Mouse (Mus musculus): Measurements from ENCODE around the gene Trove2. TPM values are rescaled to one million over a fixed set of nuclear protein-coding genes. Genes with fewer than 3 reads are reported as not detected.

Trove2 gene
- total and polyA plus RNA-seq, 3 experiments: 4.5 to 4.6 TPM; not detected in 1

DNA sequence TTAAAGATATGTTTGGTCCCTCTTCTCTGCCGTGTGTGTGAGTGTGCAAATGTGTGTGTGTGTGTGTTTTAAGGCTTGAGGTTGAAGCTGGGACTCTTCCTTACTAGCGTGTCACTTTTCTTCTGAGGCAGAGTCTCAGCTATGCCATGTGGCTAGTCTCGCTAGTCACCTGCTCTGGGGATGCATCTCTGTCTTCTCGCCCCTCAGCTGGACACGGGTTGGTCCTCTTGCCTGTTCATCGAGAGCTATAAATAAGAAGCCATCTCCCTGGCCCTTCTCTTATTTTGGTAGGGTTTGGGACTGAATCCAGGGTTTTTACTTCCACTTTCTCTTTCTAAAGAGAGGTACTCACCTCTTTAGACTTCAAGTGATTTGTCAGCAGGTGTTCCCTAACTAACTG is 10.6 kb downstream of the Trove2 start:
- H3K79me2 ChIP-seq (ENCODE audit: control insufficient read depth, insufficient read depth, low read length, poor library complexity): no peaks in the 10 kb centered on the region
- no peak overlapping the region for H3K27ac ChIP-seq (ENCODE audit: control insufficient read depth, low read depth, low read length)
- peaks cover 0 to 6% of the 10 kb centered on the region in 2 experiments; a peak in 2 of 4 replicates for H3K4me1 ChIP-seq (ENCODE audit: control insufficient read depth in 1 of 2, insufficient read depth in 2 of 2, low read length in 2 of 2)
- H3K4me3 ChIP-seq (ENCODE audit: control insufficient read depth in 1 of 2, insufficient read depth in 1 of 2, low read depth in 2 of 2, low read length in 2 of 2): no peak overlapping the region
- H3K36me3 ChIP-seq (ENCODE audit: control insufficient read depth in 1 of 2, insufficient read depth in 2 of 2, low read length in 2 of 2): peaks cover 2% of the 10 kb centered on the region in 2 experiments; a peak in 3 of 4 replicates
- H3K9ac ChIP-seq (ENCODE audit: control insufficient read depth, low read depth, low read length, poor library complexity, severe bottlenecking): no peak overlapping the region
- TF ChIP-seq NRF1 (IDR thresholded peaks at IDR 0.05; ENCODE audit: insufficient read depth, low read depth, low read length, poor library complexity, severe bottlenecking) (no peak), TAL1 (IDR thresholded peaks at IDR 0.05; ENCODE audit: low read length) (no peak), POLR2A (IDR thresholded peaks at IDR 0.05; ENCODE audit: control insufficient read depth in 1 of 2, insufficient read depth in 1 of 2, low read depth in 1 of 2, low read length in 2 of 2, poor library complexity in 1 of 2) (no peak), E2F4 (IDR thresholded peaks at IDR 0.05; ENCODE audit: borderline replicate concordance, low read depth, low read length) (no peak), RCOR1 (IDR thresholded peaks at IDR 0.05; ENCODE audit: low read depth, low read length) (no peak), TBP (IDR thresholded peaks at IDR 0.05; ENCODE audit: low read depth, low read length) (no peak), MXI1 (IDR thresholded peaks at IDR 0.05; ENCODE audit: low read depth, low read length) (no peak), UBTF (IDR thresholded peaks at IDR 0.05; ENCODE audit: borderline replicate concordance, insufficient read depth, low read depth, low read length) (no peak), GABPA (IDR thresholded peaks at IDR 0.05; ENCODE audit: low read depth, low read length) (no peak), USF1 (IDR thresholded peaks at IDR 0.05; ENCODE audit: low read depth, low read length) (no peak)
- no peaks in the 10 kb centered on the region for H3K9me3 ChIP-seq (replicated peaks; ENCODE audit: insufficient read depth, low read length)
- no peaks in the 10 kb centered on the region for H3K27me3 ChIP-seq (ENCODE audit: control insufficient read depth in 1 of 2, insufficient read depth in 2 of 2, low read length in 2 of 2)
- no peak for DNase-seq (ENCODE audit: low read depth, low spot score)

DNA sequence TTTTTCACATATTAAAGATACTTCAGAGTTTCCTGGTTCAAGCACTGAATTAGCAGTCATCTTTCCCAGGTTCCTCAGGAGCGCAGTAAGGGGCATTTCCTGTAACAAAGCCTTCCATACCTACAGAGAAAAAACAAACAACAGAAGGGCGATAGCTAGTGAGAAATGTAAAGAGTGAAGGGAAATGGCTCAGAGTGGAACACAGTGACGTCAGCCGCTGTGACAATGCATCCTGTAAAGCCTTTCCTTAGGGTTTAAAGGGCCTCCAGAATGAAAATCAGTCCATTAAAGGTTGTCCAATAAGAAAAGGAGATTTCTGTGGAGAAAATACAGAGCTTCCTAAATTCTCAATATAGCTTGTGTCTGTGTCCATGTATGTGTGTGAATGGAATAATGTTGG is 11.1 kb downstream of the Trove2 start:
- no peak for DNase-seq (ENCODE audit: low read depth, low spot score)
- H3K4me3 ChIP-seq (ENCODE audit: control insufficient read depth in 1 of 2, insufficient read depth in 1 of 2, low read depth in 2 of 2, low read length in 2 of 2): no peak overlapping the region
- peaks cover 0 to 6% of the 10 kb centered on the region in 2 experiments; a peak in 2 of 4 replicates for H3K4me1 ChIP-seq (ENCODE audit: control insufficient read depth in 1 of 2, insufficient read depth in 2 of 2, low read length in 2 of 2)
- H3K9ac ChIP-seq (ENCODE audit: control insufficient read depth, low read depth, low read length, poor library complexity, severe bottlenecking): no peak overlapping the region
- H3K79me2 ChIP-seq (ENCODE audit: control insufficient read depth, insufficient read depth, low read length, poor library complexity): no peaks in the 10 kb centered on the region
- H3K27me3 ChIP-seq (ENCODE audit: control insufficient read depth in 1 of 2, insufficient read depth in 2 of 2, low read length in 2 of 2): no peaks in the 10 kb centered on the region
- H3K27ac ChIP-seq (ENCODE audit: control insufficient read depth, low read depth, low read length): no peak overlapping the region
- TF ChIP-seq MXI1 (IDR thresholded peaks at IDR 0.05; ENCODE audit: low read depth, low read length) (no peak), POLR2AphosphoS2 (IDR thresholded peaks at IDR 0.05; ENCODE audit: low read length) (no peak), MAFK (IDR thresholded peaks at IDR 0.05; ENCODE audit: borderline replicate concordance, low read depth, low read length) (no peak), USF1 (IDR thresholded peaks at IDR 0.05; ENCODE audit: low read depth, low read length) (no peak), USF2 (IDR thresholded peaks at IDR 0.05; ENCODE audit: borderline replicate concordance in 1 of 2, insufficient read depth in 1 of 2, low read depth in 1 of 2, low read length in 2 of 2) (no peak), BHLHE40 (IDR thresholded peaks at IDR 0.05; ENCODE audit: borderline replicate concordance, low read depth, low read length) (no peak), POLR2A (IDR thresholded peaks at IDR 0.05; ENCODE audit: control insufficient read depth in 1 of 2, insufficient read depth in 1 of 2, low read depth in 1 of 2, low read length in 2 of 2, poor library complexity in 1 of 2) (no peak), POLR2AphosphoS5 (IDR thresholded peaks at IDR 0.05; ENCODE audit: borderline replicate concordance, low read depth, low read length) (no peak), CHD2 (IDR thresholded peaks at IDR 0.05; ENCODE audit: low read length) (no peak), GABPA (IDR thresholded peaks at IDR 0.05; ENCODE audit: low read depth, low read length) (no peak), MAZ (IDR thresholded peaks at IDR 0.05; ENCODE audit: low read depth, low read length) (no peak), NELFE (IDR thresholded peaks at IDR 0.05; ENCODE audit: low read depth, low read length) (no peak), RCOR1 (IDR thresholded peaks at IDR 0.05; ENCODE audit: low read depth, low read length) (no peak)
- H3K9me3 ChIP-seq (replicated peaks; ENCODE audit: insufficient read depth, low read length): no peaks in the 10 kb centered on the region
- H3K36me3 ChIP-seq (ENCODE audit: control insufficient read depth in 1 of 2, insufficient read depth in 2 of 2, low read length in 2 of 2): peaks cover 2% of the 10 kb centered on the region in 2 experiments; a peak in 3 of 4 replicates
